Mouse (Mus musculus) megakaryocyte, embryonic 14.5 days (primary cell): ENCODE results near the gene Icam1.

ENCODE experiments used
- FLI1 ChIP-seq: IDR thresholded peaks from 2 replicates; pipeline ENCODE4 v1.6.1; 2012; ENCODE audit warnings: low read length, inconsistent platforms, mixed read lengths
- GATA1 ChIP-seq: IDR thresholded peaks from 3 replicates; pipeline ENCODE4 v1.6.1; 2012; ENCODE audit warnings: mixed read lengths, low read length, inconsistent platforms, borderline replicate concordance

GRCm38 (mm10) chr9:20991587-20991986 lies 24.2 kb upstream of the Icam1 start:
- TF ChIP-seq GATA1: no peak
- no peak for TF ChIP-seq FLI1
